12 mouse cellular contexts compared by ENCODE assay signal in genomic region chr7:75379595-75379994, GRCm38 (mm10).
"Had no signal": no experiment of that assay in that cellular context is flagged by ENCODE, and none has a peak within 500 bp of the region (broad histone marks: within the 10 kb centered on the region; RNA-seq: fewer than 3 reads in every experiment).

No protein-coding gene starts in this region.

- DNase-seq: kidney, adult 2 months; kidney, postnatal 10 days; kidney, postnatal 4 days; left cerebral cortex, postnatal 4 days; liver, postnatal 0 days; lung, embryonic 14.5 days; right cerebral cortex, adult 18-20 months; right cerebral cortex, postnatal 14 days; right cerebral cortex, postnatal 4 days; thymus, postnatal 25 days had no signal

- ATAC-seq: liver, postnatal 0 days; lung, postnatal 0 days; midbrain, embryonic 13.5 days had no signal
